Mouse (Mus musculus): ENCODE results near the gene Ppp3r1.
A peak's percentile ranks its signal among the peaks of the same experiment; 100 is the strongest.
"Not testable (repeated sequence)": the region's sequence is repeated elsewhere in the genome, so short reads cannot be mapped to it uniquely, and the experiment has no call there.

The Ppp3r1 gene

GRCm38 (mm10) chr11:17199840-17200501, 40.9 kb downstream of the Ppp3r1 start:
- DNase-seq (ENCODE audit: low spot score in 2 of 2), result no peak

- no peak for DNase-seq (ENCODE audit: low spot score in 2 of 2)
Measured at GRCm38 (mm10) chr11:17200936-17201335, 41.9 kb downstream of the Ppp3r1 start.

- no peak for DNase-seq (ENCODE audit: low spot score in 2 of 2)
Measured at GRCm38 (mm10) chr11:17202481-17202880, 43.4 kb downstream of the Ppp3r1 start.

GRCm38 (mm10) chr11:17211258-17212140, 52.4 kb downstream of the Ppp3r1 start, which contains the start of gene Pno1:
Gene Pno1 (minus strand): TSS chr11:17211568.
- peak; percentile 83 to 93 for DNase-seq (ENCODE audit: low spot score in 2 of 2)

- no peak for DNase-seq (ENCODE audit: low spot score in 2 of 2)
Measured at GRCm38 (mm10) chr11:17212141-17212495, 53.1 kb downstream of the Ppp3r1 start.

- DNase-seq (ENCODE audit: low spot score in 2 of 2), result no peak
Measured at GRCm38 (mm10) chr11:17212903-17213509, 53.9 kb downstream of the Ppp3r1 start.

GRCm38 (mm10) chr11:17215475-17215874, 56.4 kb downstream of the Ppp3r1 start:
- no peak for DNase-seq (ENCODE audit: low spot score in 2 of 2)

- no peak for DNase-seq (ENCODE audit: low spot score in 2 of 2)
Measured at GRCm38 (mm10) chr11:17221126-17221525, 62.1 kb downstream of the Ppp3r1 start.

GRCm38 (mm10) chr11:17232792-17233191, 73.7 kb downstream of the Ppp3r1 start:
- DNase-seq (ENCODE audit: low spot score in 2 of 2), result no peak

- no peak for DNase-seq (ENCODE audit: low spot score in 2 of 2)
Measured at GRCm38 (mm10) chr11:17236449-17237037, 77.5 kb downstream of the Ppp3r1 start.

GRCm38 (mm10) chr11:17238598-17238997, 79.5 kb downstream of the Ppp3r1 start:
- DNase-seq (ENCODE audit: low spot score in 2 of 2), result not testable (repeated sequence)

GRCm38 (mm10) chr11:17248715-17249114, 89.7 kb downstream of the Ppp3r1 start:
- no peak for DNase-seq (ENCODE audit: low spot score in 2 of 2)

All from cerebellum, postnatal 4 days (tissue).